ENCODE assay signal across 29 mouse cellular contexts in genomic region chr10:44372210-44372609, GRCm38 (mm10).
DNase-seq lines count a peak whose midpoint lies in the region; ATAC-seq and TF ChIP-seq lines count a peak whose summit lies in the region.
"Had no signal": no experiment of that assay in that cellular context is flagged by ENCODE, and none has a peak within 500 bp of the region (broad histone marks: within the 10 kb centered on the region; RNA-seq: fewer than 3 reads in every experiment).

No protein-coding gene starts in this region.

- H3K4me3 ChIP-seq in MEL (ENCODE audit: control insufficient read depth in 1 of 2, insufficient read depth in 1 of 2, low read depth in 2 of 2, low read length in 2 of 2), result no peak overlapping the region
- H3K4me3 ChIP-seq in liver, embryonic 12.5 days, result no peak overlapping the region
- no peak overlapping the region for H3K4me3 ChIP-seq in liver, embryonic 15.5 days (replicated peaks)
- no peak overlapping the region for H3K4me3 ChIP-seq in midbrain, postnatal 0 days (ENCODE audit: low read depth, low read length)
- no peak overlapping the region for H3K4me3 ChIP-seq in forebrain, embryonic 12.5 days (replicated peaks)
- H3K4me3 ChIP-seq: embryonic facial prominence, embryonic 12.5 days; embryonic facial prominence, embryonic 15.5 days; forebrain, embryonic 15.5 days; heart, adult 2 months; heart, embryonic 10.5 days; heart, embryonic 13.5 days had no signal

- no peaks in the 10 kb centered on the region for H3K9me3 ChIP-seq in MEL (replicated peaks; ENCODE audit: insufficient read depth, low read length)
- no peaks in the 10 kb centered on the region for H3K9me3 ChIP-seq in liver, embryonic 12.5 days (replicated peaks)
- H3K9me3 ChIP-seq in liver, embryonic 15.5 days (replicated peaks), result no peaks in the 10 kb centered on the region
- no peaks in the 10 kb centered on the region for H3K9me3 ChIP-seq in midbrain, postnatal 0 days (ENCODE audit: low read length)
- no peaks in the 10 kb centered on the region for H3K9me3 ChIP-seq in forebrain, embryonic 12.5 days
- H3K9me3 ChIP-seq: embryonic facial prominence, embryonic 12.5 days; embryonic facial prominence, embryonic 15.5 days; forebrain, embryonic 15.5 days; heart, embryonic 10.5 days; heart, embryonic 13.5 days had no signal

- 0 out of 2 replicates have a peak overlapping the region, but pooled peaks have one; percentile 10 for H3K27ac ChIP-seq in MEL (ENCODE audit: control insufficient read depth, low read depth, low read length)
- peak overlapping the region; percentile 45; the same call in 1 of the 2 replicates for H3K27ac ChIP-seq in liver, embryonic 12.5 days
- H3K27ac ChIP-seq in liver, embryonic 15.5 days (replicated peaks), result no peak overlapping the region
- no peak overlapping the region for H3K27ac ChIP-seq in midbrain, postnatal 0 days (ENCODE audit: low read depth, low read length)
- no peak overlapping the region for H3K27ac ChIP-seq in forebrain, embryonic 12.5 days
- H3K27ac ChIP-seq: embryonic facial prominence, embryonic 12.5 days; embryonic facial prominence, embryonic 15.5 days; forebrain, embryonic 15.5 days; heart, adult 2 months; heart, embryonic 10.5 days; heart, embryonic 13.5 days; hindbrain, embryonic 14.5 days; hindbrain, postnatal 0 days had no signal

- no peaks in the 10 kb centered on the region for H3K79me2 ChIP-seq in MEL (ENCODE audit: control insufficient read depth, insufficient read depth, low read length, poor library complexity)

- TF ChIP-seq CTCF in MEL (IDR thresholded peaks at IDR 0.05 in 2 of 3, conservative IDR thresholded peaks at IDR 0.05 in 1 of 3; ENCODE audit: control insufficient read depth in 1 of 3, insufficient read depth in 1 of 3, low read depth in 2 of 3, low read length in 3 of 3, poor library complexity in 1 of 3, severe bottlenecking in 1 of 3), result no peak
- no peak for TF ChIP-seq CTCF in midbrain, postnatal 0 days (IDR thresholded peaks at IDR 0.05)

- no peaks in the 10 kb centered on the region for H3K27me3 ChIP-seq in MEL (ENCODE audit: control insufficient read depth in 1 of 2, insufficient read depth in 2 of 2, low read length in 2 of 2)
- H3K27me3 ChIP-seq in liver, embryonic 12.5 days (replicated peaks), result no peaks in the 10 kb centered on the region
- no peaks in the 10 kb centered on the region for H3K27me3 ChIP-seq in liver, embryonic 15.5 days
- no peaks in the 10 kb centered on the region for H3K27me3 ChIP-seq in midbrain, postnatal 0 days (ENCODE audit: insufficient read depth, low read length)
- H3K27me3 ChIP-seq in forebrain, embryonic 12.5 days, result no peaks in the 10 kb centered on the region
- H3K27me3 ChIP-seq: CH12.LX; embryonic facial prominence, embryonic 12.5 days; embryonic facial prominence, embryonic 15.5 days; forebrain, embryonic 15.5 days; heart, embryonic 13.5 days; Patski had no signal

- WGBS in liver, embryonic 12.5 days (ENCODE audit: insufficient replicate concordance), result 34% methylated on average over 3 of the region's 3 CpGs
- WGBS in liver, embryonic 15.5 days (ENCODE audit: insufficient replicate concordance), result 32% methylated on average over 3 of the region's 3 CpGs
- WGBS in midbrain, postnatal 0 days, result 87% methylated on average over 3 of the region's 3 CpGs
- 89% methylated on average over 3 of the region's 3 CpGs for WGBS in forebrain, embryonic 12.5 days

- no peak for TF ChIP-seq POLR2A in MEL (IDR thresholded peaks at IDR 0.05; ENCODE audit: control insufficient read depth in 1 of 2, insufficient read depth in 1 of 2, low read depth in 1 of 2, low read length in 2 of 2, poor library complexity in 1 of 2)

- H3K4me2 ChIP-seq in liver, embryonic 12.5 days, result peak overlapping the region; percentile 8; the same call in 1 of the 2 replicates
- no peak overlapping the region for H3K4me2 ChIP-seq in liver, embryonic 15.5 days
- no peak overlapping the region for H3K4me2 ChIP-seq in midbrain, postnatal 0 days (ENCODE audit: low read depth, low read length, poor library complexity, severe bottlenecking)
- H3K4me2 ChIP-seq in forebrain, embryonic 12.5 days, result no peak overlapping the region
- H3K4me2 ChIP-seq: embryonic facial prominence, embryonic 12.5 days; embryonic facial prominence, embryonic 15.5 days; forebrain, embryonic 15.5 days; heart, embryonic 13.5 days; hindbrain, embryonic 14.5 days had no signal

- no peak for TF ChIP-seq RAD21 in MEL (IDR thresholded peaks at IDR 0.05; ENCODE audit: low read depth, low read length)

- peak; percentile 34 to 54; a peak in 3 of 4 replicates for TF ChIP-seq EP300 in MEL (IDR thresholded peaks at IDR 0.05; ENCODE audit: low read depth in 1 of 2, low read length in 2 of 2)

- H3K4me1 ChIP-seq in MEL (ENCODE audit: control insufficient read depth in 1 of 2, insufficient read depth in 2 of 2, low read length in 2 of 2), result peaks cover 6 to 19% of the 10 kb centered on the region in 2 experiments
- peaks cover 40% of the 10 kb centered on the region for H3K4me1 ChIP-seq in liver, embryonic 12.5 days
- peaks cover 22% of the 10 kb centered on the region for H3K4me1 ChIP-seq in liver, embryonic 15.5 days (replicated peaks)
- H3K4me1 ChIP-seq in midbrain, postnatal 0 days (ENCODE audit: insufficient read depth, low read length), result no peaks in the 10 kb centered on the region
- no peaks in the 10 kb centered on the region for H3K4me1 ChIP-seq in forebrain, embryonic 12.5 days
- H3K4me1 ChIP-seq: embryonic facial prominence, embryonic 12.5 days; embryonic facial prominence, embryonic 15.5 days; forebrain, embryonic 15.5 days; heart, embryonic 13.5 days had no signal

- intact Hi-C loops in left cerebral cortex, postnatal 14 days (cut with DNase I), result no loop called here

- no peak overlapping the region for H3K9ac ChIP-seq in MEL (ENCODE audit: control insufficient read depth, low read depth, low read length, poor library complexity, severe bottlenecking)
- no peak overlapping the region for H3K9ac ChIP-seq in liver, embryonic 12.5 days
- no peak overlapping the region for H3K9ac ChIP-seq in liver, embryonic 15.5 days
- H3K9ac ChIP-seq in midbrain, postnatal 0 days (replicated peaks; ENCODE audit: low read length, poor library complexity, severe bottlenecking), result no peak overlapping the region
- H3K9ac ChIP-seq in forebrain, embryonic 12.5 days, result no peak overlapping the region
- H3K9ac ChIP-seq: embryonic facial prominence, embryonic 12.5 days; embryonic facial prominence, embryonic 15.5 days; forebrain, embryonic 15.5 days; heart, embryonic 13.5 days; hindbrain, embryonic 14.5 days had no signal

- peaks cover 0 to 16% of the 10 kb centered on the region in 2 experiments; a peak in 2 of 4 replicates for H3K36me3 ChIP-seq in MEL (ENCODE audit: control insufficient read depth in 1 of 2, insufficient read depth in 2 of 2, low read length in 2 of 2)
- no peaks in the 10 kb centered on the region for H3K36me3 ChIP-seq in liver, embryonic 12.5 days
- H3K36me3 ChIP-seq in liver, embryonic 15.5 days (replicated peaks), result no peaks in the 10 kb centered on the region
- H3K36me3 ChIP-seq in midbrain, postnatal 0 days (ENCODE audit: insufficient read depth, low read length), result no peaks in the 10 kb centered on the region
- H3K36me3 ChIP-seq in forebrain, embryonic 12.5 days (replicated peaks), result no peaks in the 10 kb centered on the region
- H3K36me3 ChIP-seq: embryonic facial prominence, embryonic 12.5 days; embryonic facial prominence, embryonic 15.5 days; forebrain, embryonic 15.5 days; heart, embryonic 10.5 days had no signal

- peak; percentile 79 for ATAC-seq in liver, embryonic 12.5 days
- ATAC-seq in liver, embryonic 15.5 days (ENCODE audit: insufficient read depth), result peak; percentile 64
- peak; percentile 68 for ATAC-seq in megakaryocyte progenitor cell, adult 5-6 weeks (replicated peaks; ENCODE audit: poor library complexity)
- ATAC-seq in midbrain, postnatal 0 days (ENCODE audit: low FRiP score), result no peak
- ATAC-seq in forebrain, embryonic 12.5 days (ENCODE audit: low FRiP score), result no peak
- ATAC-seq: forebrain, embryonic 15.5 days; hindbrain, postnatal 0 days; Patski had no signal

- DNase-seq in MEL (ENCODE audit: low read depth, low spot score), result peak; percentile 26
- DNase-seq in layer of hippocampus, adult 9-10 months (ENCODE audit: low spot score), result no peak
- DNase-seq in midbrain, postnatal 0 days (ENCODE audit: low spot score), result no peak
- no peak for DNase-seq in left cerebral cortex, postnatal 14 days (ENCODE audit: low spot score in 2 of 2)
- DNase-seq: adrenal gland, adult 2 months; adrenal gland, postnatal 14 days; B cell, adult 2 months; cerebellum, adult 11 months; cerebellum, adult 2 months; cerebellum, adult 9-11 months; cerebellum, postnatal 25 days; gastrocnemius, postnatal 10 days; gastrocnemius, postnatal 36 days; heart, adult 2 months; heart, postnatal 14 days; heart, postnatal 4 days had no signal

TF ChIP-seq in MEL, 35 proteins besides CTCF, POLR2A, EP300 and RAD21:
- TF ChIP-seq TAL1 (IDR thresholded peaks at IDR 0.05; ENCODE audit: low read length) (no peak), TCF12 (IDR thresholded peaks at IDR 0.05; ENCODE audit: low read depth, low read length) (peak; percentile 64), GATA1 (IDR thresholded peaks at IDR 0.05; ENCODE audit: low read depth, low read length) (peak; percentile 46; the same call in 1 of the 2 replicates), BHLHE40 (IDR thresholded peaks at IDR 0.05; ENCODE audit: borderline replicate concordance, low read depth, low read length) (no peak), MYB (IDR thresholded peaks at IDR 0.05; ENCODE audit: low read depth, low read length) (0 out of 2 replicates have a peak, but pooled peaks have one; percentile 25), MXI1 (IDR thresholded peaks at IDR 0.05; ENCODE audit: low read depth, low read length) (0 out of 2 replicates have a peak, but pooled peaks have one; percentile 24), POLR2AphosphoS5 (IDR thresholded peaks at IDR 0.05; ENCODE audit: borderline replicate concordance, low read depth, low read length) (no peak), MAFK (IDR thresholded peaks at IDR 0.05; ENCODE audit: borderline replicate concordance, low read depth, low read length) (no peak), E2F4 (IDR thresholded peaks at IDR 0.05; ENCODE audit: borderline replicate concordance, low read depth, low read length) (no peak)

Comparison
In these comparisons a context has a peak if more than half of its experiments do, and no peak if none do; other contexts are left out.
1. H3K27ac ChIP-seq: peak in MEL (single experiment) and liver, embryonic 12.5 days (single experiment); none in liver, embryonic 15.5 days (single experiment), midbrain, postnatal 0 days (single experiment) and forebrain, embryonic 12.5 days (single experiment).
2. ATAC-seq: peak in liver, embryonic 12.5 days (single experiment), liver, embryonic 15.5 days (single experiment) and megakaryocyte progenitor cell, adult 5-6 weeks (single experiment); none in midbrain, postnatal 0 days (single experiment) and forebrain, embryonic 12.5 days (single experiment).